Mouse (Mus musculus) layer of hippocampus, adult 6 months (tissue): Measurements from ENCODE around the gene Cep295. TPM values are rescaled to one million over a fixed set of nuclear protein-coding genes. Genes with fewer than 3 reads are reported as not detected.

ENCODE experiments used
- long read RNA-seq, 2 experiments: library from polyadenylated mRNA; unstranded; transcript quantifications; one replicate each; pipeline ENCODE4 v2.0.0; 2019 to 2020
- microRNA-seq: library from miRNA; unstranded; fragments of <30 nt; microRNA quantifications from one replicate; pipeline ENCODE4 v1.2.0, GENCODE M21; 2020
- polyA plus RNA-seq: library from polyadenylated mRNA; unstranded; fragments of <200 nt; fragmentation: Nextera tagmentation; gene quantifications from 2 replicates; pipeline ENCODE4 v1.2.3, GENCODE M21; 2021

The Cep295 gene
- 2.3 and 2.6 TPM in 2 replicates for polyA plus RNA-seq
- long read RNA-seq, experiment 1, partial matches to known transcripts = 3 of 8 reads
- long read RNA-seq, experiment 1, other reads (novel, unspliced or antisense) = 5 of 8 reads
- long read RNA-seq, experiment 2, partial matches to known transcripts = 6 of 18 reads
- long read RNA-seq, experiment 2, other reads (novel, unspliced or antisense) = 12 of 18 reads

GRCm38 (mm10) chr9:15357484-15358275, at the start of gene Cep295:
Cep295 (minus strand) TSS chr9:15357788.

GRCm38 (mm10) chr9:15306398-15307119, 51.0 kb downstream of the Cep295 start, which contains the start of gene 4931406C07Rik:
4931406C07Rik (minus strand) TSS chr9:15306448.

GRCm38 (mm10) chr9:15305503-15306397, 51.8 kb downstream of the Cep295 start, which contains the start of gene Taf1d:
Taf1d (plus strand) TSS chr9:15306214.

GRCm38 (mm10) chr9:15279649-15280490, 77.7 kb downstream of the Cep295 start, which contains the start of gene Med17:
Med17 (minus strand) TSS chr9:15279931.

Small RNA genes within 50 kb of the gene (microRNA-seq; reads per million reads assigned to microRNA genes)
- not detected for gene Gm49349
- not detected for gene mmu-mir-7650

Other genes with a start within 250 kb of the Cep295 start
- not detected in 2 replicates for gene Hephl1, start 245.7 kb downstream of the Cep295 start, polyA plus RNA-seq
- gene Vstm5, start 118.7 kb downstream of the Cep295 start, polyA plus RNA-seq = 7.7 and 10.2 TPM in 2 replicates
- 19.4 and 19.8 TPM in 2 replicates for gene Med17, start 77.9 kb downstream of the Cep295 start, polyA plus RNA-seq
- gene Taf1d, start 51.6 kb downstream of the Cep295 start, polyA plus RNA-seq = 15.1 and 17.5 TPM in 2 replicates
- gene 4931406C07Rik, start 51.3 kb downstream of the Cep295 start, polyA plus RNA-seq = 3.2 and 3.5 TPM in 2 replicates
- gene Smco4, start 135.6 kb upstream of the Cep295 start, polyA plus RNA-seq = 0.31 and 0.54 TPM in 2 replicates